Mouse (Mus musculus) hindlimb bud, embryonic 11.5 days (tissue): ENCODE measurements around the gene Foxd1.

Experiments used
- DNase-seq: peaks from one replicate; pipeline ENCODE4 v3.0.0-alpha.2; 2012; ENCODE audit warnings: low read depth, low spot score; ENCODE audit errors: extremely low spot score

Foxd1 gene

GRCm38 (mm10) chr13:98383911-98384498, 30.0 kb downstream of the Foxd1 start:
- DNase-seq: no peak

DNA sequence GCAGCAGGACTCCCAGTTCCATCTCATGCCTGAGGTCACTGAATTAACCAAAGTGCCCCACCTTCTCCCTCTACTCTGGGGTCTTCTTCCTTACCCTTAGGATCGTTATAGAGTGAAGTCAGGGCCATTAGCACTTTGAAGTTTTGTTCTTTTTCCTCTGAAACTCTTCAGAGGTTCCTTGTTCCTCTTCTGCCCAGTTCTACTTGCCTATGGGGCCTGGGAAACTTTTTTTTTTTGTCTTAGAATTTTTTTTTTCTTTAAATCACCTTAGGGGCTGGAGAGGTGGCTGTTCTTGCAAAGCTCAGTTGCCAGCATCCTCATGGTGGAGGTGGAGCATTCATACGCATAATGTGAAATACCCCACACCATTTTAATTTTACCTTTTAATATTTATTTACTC, 31.8 kb downstream of the Foxd1 start:
- no peak for DNase-seq

- DNase-seq: no peak
These were observed 35.0 kb downstream of the Foxd1 start for GRCm38 (mm10) chr13:98389092-98389491.

DNA sequence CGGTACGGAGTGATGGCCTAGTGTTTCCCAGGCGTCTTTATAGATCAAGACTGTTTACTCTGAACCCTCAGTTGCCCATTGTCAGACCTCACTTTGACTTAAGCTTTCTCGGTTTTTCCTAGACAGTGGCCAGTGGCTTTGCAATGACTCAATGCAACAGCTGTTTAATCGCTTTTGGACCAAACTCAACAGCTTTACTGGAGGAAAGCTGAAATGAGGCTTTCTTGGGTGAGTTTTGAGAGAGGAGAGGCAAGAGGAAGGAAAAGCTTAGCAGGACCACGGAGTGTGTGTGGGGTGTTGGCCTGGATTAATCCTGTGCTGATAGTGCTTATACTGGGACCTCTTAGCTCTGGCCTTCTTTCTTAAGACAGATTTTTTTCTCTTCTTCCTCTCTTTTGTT, 36.3 kb downstream of the Foxd1 start:
- no peak for DNase-seq

DNA sequence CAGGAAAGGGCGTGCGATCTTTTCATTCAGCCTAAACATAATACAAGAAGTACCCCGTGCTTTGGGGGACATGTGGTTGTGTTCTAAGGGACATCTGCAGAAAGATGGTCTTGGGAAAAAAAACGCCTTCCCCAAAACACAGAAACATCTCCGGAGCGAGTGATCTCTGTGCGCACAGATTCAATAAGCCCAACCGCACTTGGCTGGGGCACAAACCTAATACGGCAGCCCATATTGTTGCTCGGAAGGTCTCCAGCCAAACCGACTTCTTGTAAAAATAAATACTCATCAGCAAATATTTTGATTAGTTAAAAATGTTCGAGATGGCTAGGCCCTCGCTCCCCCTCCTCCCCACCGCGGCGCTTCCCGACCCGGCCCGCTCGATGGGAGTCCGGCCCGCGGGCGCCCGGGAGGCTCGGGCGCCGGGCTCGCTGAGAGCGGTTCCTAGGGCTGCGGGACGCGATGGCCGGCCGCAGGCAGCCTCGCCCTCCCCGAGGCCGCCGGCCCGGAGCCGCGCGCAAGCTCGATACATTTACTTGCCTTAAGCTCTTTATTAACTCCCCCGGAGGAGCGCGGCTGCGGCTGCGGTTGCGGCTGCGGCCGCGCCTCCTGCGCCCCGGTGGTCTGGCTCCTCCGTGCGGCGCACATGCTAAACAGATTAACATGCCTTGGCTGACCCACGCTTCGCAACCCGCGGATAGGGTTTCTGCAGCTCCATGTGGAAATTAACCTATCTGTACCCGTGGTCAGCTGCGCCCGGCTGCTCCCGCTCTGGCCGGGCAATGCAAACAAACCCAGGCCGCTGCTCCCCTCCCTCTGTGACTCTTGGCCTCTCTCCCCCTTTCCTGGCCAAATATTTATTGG, 37.0 kb downstream of the Foxd1 start:
- DNase-seq: no peak

GRCm38 (mm10) chr13:98391635-98391990, 37.6 kb downstream of the Foxd1 start:
- DNase-seq: no peak

DNA sequence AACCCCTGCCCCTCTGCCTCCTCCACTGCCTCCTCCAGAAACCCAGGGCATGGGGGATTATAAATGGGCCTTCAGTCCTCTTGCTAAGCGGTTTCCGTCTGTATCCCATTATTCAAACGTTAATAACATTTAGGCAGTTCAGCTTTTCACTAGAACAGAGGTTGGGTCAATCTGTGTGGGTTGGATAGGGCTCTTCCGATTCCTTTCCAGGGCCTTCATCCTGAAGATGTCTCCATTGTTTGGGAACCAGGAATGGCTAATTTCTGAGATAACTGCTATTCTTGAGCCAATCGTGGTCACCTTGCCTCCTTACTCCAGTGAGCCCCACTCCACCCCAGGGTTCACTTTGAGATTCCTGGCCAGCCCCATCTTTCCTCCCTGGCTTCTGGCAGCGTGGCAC, 38.0 kb downstream of the Foxd1 start:
- DNase-seq: no peak

DNA sequence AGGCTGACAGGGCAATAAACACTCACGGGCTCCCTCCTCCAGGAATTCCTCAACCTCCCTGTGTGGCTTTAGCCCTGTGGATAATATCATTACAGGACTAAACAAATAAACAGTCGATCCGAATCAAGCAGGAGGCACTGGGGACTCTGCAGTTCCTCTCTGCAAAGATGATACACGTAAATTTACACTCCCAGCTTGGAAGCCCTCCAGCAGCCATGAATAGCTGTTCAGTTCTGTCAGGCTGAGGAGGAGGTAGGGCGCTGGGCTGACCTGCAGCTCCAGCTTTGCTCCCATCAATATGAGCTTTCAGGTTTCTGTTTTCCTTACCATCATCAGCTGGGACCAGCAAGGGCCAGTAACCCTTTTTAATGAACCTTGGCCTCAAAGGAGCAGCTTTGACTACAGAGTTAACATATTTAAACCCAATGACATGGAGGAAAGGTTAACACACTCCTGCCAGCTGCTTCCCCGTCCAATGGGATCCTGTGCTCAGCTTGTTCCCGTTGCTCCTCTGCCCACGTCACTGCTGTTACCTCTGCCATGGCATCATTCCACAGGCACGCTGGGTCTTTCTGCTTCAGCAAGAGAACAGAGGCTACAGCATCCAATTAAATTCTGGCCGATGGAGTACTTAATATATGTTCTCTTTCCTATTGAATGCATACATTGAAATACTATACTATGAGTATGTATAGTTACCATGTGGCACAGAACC, 39.5 kb downstream of the Foxd1 start:
- no peak for DNase-seq
